Comparison of ENCODE assay signal across 8 mouse cellular contexts in genomic region chr17:34591029-34591993, GRCm38 (mm10). TPM values are rescaled to one million over a fixed set of nuclear protein-coding genes. Genes with fewer than 3 reads are reported as not detected.
DNase-seq lines count a peak whose midpoint lies in the region; ATAC-seq lines count a peak whose summit lies in the region.

TSS of gene Pbx2 (plus strand) at chr17:34591266.

- DNase-seq in adrenal gland, postnatal 36 days: no peak
- DNase-seq in gastrocnemius, adult 18-20 months (ENCODE audit: low spot score): no peak
- no peak for DNase-seq in left cerebral cortex, postnatal 4 days
- no peak for DNase-seq in Muller cell, postnatal 12 days (ENCODE audit: inconsistent ontology term)

- H3K4me1 ChIP-seq in erythroblast, embryonic 14.5 days (ENCODE audit: control insufficient read depth): peaks cover 80% of the 10 kb centered on the region
- H3K4me1 ChIP-seq in hindbrain, embryonic 13.5 days (replicated peaks): peaks cover 79% of the 10 kb centered on the region
- peaks cover 79% of the 10 kb centered on the region for H3K4me1 ChIP-seq in midbrain, embryonic 12.5 days

- H3K27ac ChIP-seq in hindbrain, embryonic 13.5 days: peak within 1 kb of the TSS; percentile 99
- peak within 1 kb of the TSS; percentile 99 for H3K27ac ChIP-seq in midbrain, embryonic 12.5 days (replicated peaks)

- peaks cover 22% of the 10 kb centered on the region for H3K36me3 ChIP-seq in erythroblast, embryonic 14.5 days (ENCODE audit: control insufficient read depth)
- H3K36me3 ChIP-seq in hindbrain, embryonic 13.5 days: peaks cover 17% of the 10 kb centered on the region
- peaks cover 21% of the 10 kb centered on the region for H3K36me3 ChIP-seq in midbrain, embryonic 12.5 days

- no peak for ATAC-seq in erythroblast, adult 5-6 weeks (replicated peaks; ENCODE audit: low FRiP score, poor library complexity, severe bottlenecking)
- ATAC-seq in hindbrain, embryonic 13.5 days (ENCODE audit: low FRiP score): peak; percentile 2; the same call in 1 of the 2 replicates
- peak; percentile 13 for ATAC-seq in midbrain, embryonic 12.5 days (ENCODE audit: low FRiP score, low read depth)

- H3K4me3 ChIP-seq in erythroblast, embryonic 14.5 days (replicated peaks): peak within 1 kb of the TSS; percentile 74
- peak within 1 kb of the TSS; percentile 70 for H3K4me3 ChIP-seq in hindbrain, embryonic 13.5 days
- H3K4me3 ChIP-seq in midbrain, embryonic 12.5 days: peak within 1 kb of the TSS; percentile 89

- H3K9ac ChIP-seq in hindbrain, embryonic 13.5 days: peak within 1 kb of the TSS; percentile 98
- peak within 1 kb of the TSS; percentile 99 for H3K9ac ChIP-seq in midbrain, embryonic 12.5 days (replicated peaks)

- no peaks in the 10 kb centered on the region for H3K9me3 ChIP-seq in erythroblast, embryonic 14.5 days (ENCODE audit: control insufficient read depth, low read length)
- no peaks in the 10 kb centered on the region for H3K9me3 ChIP-seq in hindbrain, embryonic 13.5 days
- no peaks in the 10 kb centered on the region for H3K9me3 ChIP-seq in midbrain, embryonic 12.5 days

- peaks cover 20% of the 10 kb centered on the region for H3K27me3 ChIP-seq in erythroblast, embryonic 14.5 days (ENCODE audit: control insufficient read depth)
- H3K27me3 ChIP-seq in hindbrain, embryonic 13.5 days: no peaks in the 10 kb centered on the region
- H3K27me3 ChIP-seq in midbrain, embryonic 12.5 days: no peaks in the 10 kb centered on the region

- peak within 1 kb of the TSS; percentile 91 for H3K4me2 ChIP-seq in hindbrain, embryonic 13.5 days
- peak within 1 kb of the TSS; percentile 87 for H3K4me2 ChIP-seq in midbrain, embryonic 12.5 days (replicated peaks)

- intact Hi-C loops in left cerebral cortex, postnatal 4 days (cut with DNase I): no loop called here

- 2% methylated on average over 21 of the region's 21 CpGs for WGBS in hindbrain, embryonic 13.5 days
- WGBS in midbrain, embryonic 12.5 days: 1% methylated on average over 21 of the region's 21 CpGs

RNA-seq across cellular contexts. Expression of gene Pbx2, which starts in this region (rescaled TPM):
- polyA plus RNA-seq in erythroblast, embryonic 14.5 days (2012): 11.4 and 11.5 TPM in 2 replicates
- total RNA-seq in erythroblast, adult 5-6 weeks (2015; ENCODE audit: low replicate concordance): 8.4 and 10.4 TPM in 2 replicates
- 5.5 and 5.9 TPM in 2 replicates for total RNA-seq in erythroblast, adult 5-6 weeks (2017; ENCODE audit: low replicate concordance)
- total RNA-seq in adrenal gland, postnatal 36 days (2021): 10 to 100 TPM; 34.7 to 41.4 TPM
- total RNA-seq in gastrocnemius, adult 18-20 months (2021): 10 to 100 TPM; 12.0 to 12.2 TPM
- 8.9 and 10.6 TPM in 2 replicates for polyA plus RNA-seq in hindbrain, embryonic 13.5 days (2015; fragmentation: Nextera tagmentation; extraction: Ambion mirVana)
- total RNA-seq in left cerebral cortex, postnatal 4 days (2021): 10 to 100 TPM; 36.2 to 39.3 TPM
- 20.8 and 22.5 TPM in 2 replicates for polyA plus RNA-seq in midbrain, embryonic 12.5 days (2016; fragmentation: Nextera tagmentation; extraction: Ambion mirVana)
